Mouse (Mus musculus): ENCODE measurements around the gene Atoh7.

DNA sequence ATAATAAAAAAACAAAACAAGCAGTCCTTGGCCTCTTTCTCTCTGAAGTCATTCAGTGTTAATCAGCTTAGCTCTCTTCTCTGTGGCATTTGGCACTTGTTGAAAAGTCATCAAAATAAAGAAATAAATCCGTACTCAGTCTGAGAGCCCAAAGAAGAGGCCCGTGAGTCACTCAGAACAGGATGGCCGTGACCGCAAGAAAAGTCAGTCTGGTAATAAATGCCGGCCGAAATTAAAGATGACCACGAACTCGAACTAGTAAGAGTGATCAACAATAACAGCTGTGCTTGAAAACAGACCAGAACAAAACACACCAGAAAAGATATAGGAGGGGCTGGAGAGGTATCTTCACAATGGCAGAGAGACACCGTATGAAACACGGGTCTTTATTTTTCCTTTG, 24.6 kb downstream of the Atoh7 start:
- no peak for TF ChIP-seq CTCF (IDR thresholded peaks at IDR 0.05; ENCODE audit: control insufficient read depth, insufficient read depth, low read length)
- TF ChIP-seq POLR2A (IDR thresholded peaks at IDR 0.05; ENCODE audit: borderline replicate concordance, control insufficient read depth, low read depth, low read length) = no peak
